Mouse (Mus musculus) kidney, adult 8-10 months (tissue): ENCODE measurements around the gene Sbk3.
"Not testable (repeated sequence)": the region's sequence is repeated elsewhere in the genome, so short reads cannot be mapped to it uniquely, and the experiment has no call there.

Source experiments
- DNase-seq, 2 experiments: peaks; one replicate each; pipeline ENCODE4 v3.0.0; 2022

Sbk3 gene

GRCm38 (mm10) chr7:4971068-4971467, at the start of gene Sbk3:
Gene Sbk3 (minus strand): TSS chr7:4971168.
- DNase-seq: no peak

GRCm38 (mm10) chr7:5020685-5021084, 49.7 kb upstream of the Sbk3 start:
- DNase-seq: no peak

GRCm38 (mm10) chr7:5020000-5020681, 49.2 kb upstream of the Sbk3 start, which contains the start of the genes Zfp865 and Ccdc106:
Gene Zfp865 (plus strand): TSS chr7:5020376.
Gene Ccdc106 (plus strand): TSS chr7:5020553.
- DNase-seq: peak; percentile 99

GRCm38 (mm10) chr7:5019576-5019975, 48.6 kb upstream of the Sbk3 start:
- DNase-seq: not testable (repeated sequence)

- no peak for DNase-seq
These were observed 47.0 kb upstream of the Sbk3 start for GRCm38 (mm10) chr7:5017931-5018330.

- DNase-seq: no peak
These were observed 46.4 kb upstream of the Sbk3 start for GRCm38 (mm10) chr7:5017352-5017751.

- DNase-seq: no peak
These were observed 46.0 kb upstream of the Sbk3 start for GRCm38 (mm10) chr7:5016920-5017319.

GRCm38 (mm10) chr7:5016057-5016456, 45.1 kb upstream of the Sbk3 start:
- DNase-seq: peak in 1 of 2 experiments; percentile 47

- peak; percentile 93 to 94 for DNase-seq
These were observed 44.4 kb upstream of the Sbk3 start, which contains the start of gene Gm44973 for GRCm38 (mm10) chr7:5015118-5016001. Gene Gm44973 (plus strand): TSS chr7:5015496.

- peak; percentile 97 to 99 for DNase-seq
These were observed 43.5 kb upstream of the Sbk3 start, which contains the start of the genes Zfp524 and Fiz1 for GRCm38 (mm10) chr7:5014251-5015117. Gene Zfp524 (plus strand): TSS chr7:5014415. Gene Fiz1 (minus strand): TSS chr7:5014697.

- no peak for DNase-seq
These were observed 41.9 kb upstream of the Sbk3 start for GRCm38 (mm10) chr7:5012681-5013513.

GRCm38 (mm10) chr7:5008229-5008628, 37.3 kb upstream of the Sbk3 start:
- no peak for DNase-seq

GRCm38 (mm10) chr7:5002876-5003275, 31.9 kb upstream of the Sbk3 start:
- not testable (repeated sequence) for DNase-seq

GRCm38 (mm10) chr7:4999876-5000275, 28.9 kb upstream of the Sbk3 start:
- peak in 1 of 2 experiments; percentile 55 for DNase-seq

- no peak for DNase-seq
These were observed 26.0 kb upstream of the Sbk3 start for GRCm38 (mm10) chr7:4996934-4997333.

GRCm38 (mm10) chr7:4996003-4996895, 25.3 kb upstream of the Sbk3 start, which contains the start of gene Zfp579:
Gene Zfp579 (minus strand): TSS chr7:4996158.
- DNase-seq: peak; percentile 86 to 93

GRCm38 (mm10) chr7:4995268-4996002, 24.5 kb upstream of the Sbk3 start:
- DNase-seq: no peak

- DNase-seq: no peak
These were observed 23.2 kb upstream of the Sbk3 start for GRCm38 (mm10) chr7:4993999-4994788.
